Mouse (Mus musculus) embryonic facial prominence, embryonic 12.5 days (tissue): Measurements from ENCODE around the gene Dlg1. TPM values are rescaled to one million over a fixed set of nuclear protein-coding genes. Genes with fewer than 3 reads are reported as not detected.

Source experiments
- ATAC-seq: fragments of 200-750 bp; cut with Nextera tagmentation; 2 replicates; pipeline ENCODE4 v1.8.0; 2017; ENCODE audit not compliant: insufficient number of reproducible peaks, insufficient read depth, low FRiP score, low TSS enrichment
- H3K27ac ChIP-seq: fragments of 300-500 bp; sonication (generic); 2 replicates; pipeline ENCODE4 v1.5.1; 2016; ENCODE audit warnings: mild to moderate bottlenecking
- H3K27me3 ChIP-seq: fragments of 300-500 bp; sonication (generic); 2 replicates; pipeline ENCODE4 v1.6.1; 2016; ENCODE audit warnings: mild to moderate bottlenecking, moderate library complexity
- H3K36me3 ChIP-seq: fragments of 300-500 bp; sonication (generic); 2 replicates; pipeline ENCODE4 v1.6.1; 2016; ENCODE audit warnings: mild to moderate bottlenecking
- H3K4me1 ChIP-seq: fragments of 300-500 bp; sonication (generic); 2 replicates; pipeline ENCODE4 v1.6.1; 2016
- H3K4me2 ChIP-seq: fragments of 300-500 bp; sonication (generic); replicated peaks from 2 replicates; pipeline ENCODE4 v1.6.1; 2016; ENCODE audit warnings: mild to moderate bottlenecking, moderate library complexity
- H3K4me3 ChIP-seq: fragments of 300-500 bp; sonication (generic); 2 replicates; pipeline ENCODE4 v1.5.1; 2016; ENCODE audit warnings: mild to moderate bottlenecking
- H3K9ac ChIP-seq: fragments of 300-500 bp; sonication (generic); 2 replicates; pipeline ENCODE4 v1.6.1; 2016; ENCODE audit warnings: mild to moderate bottlenecking, moderate library complexity
- H3K9me3 ChIP-seq: fragments of 300-500 bp; sonication (generic); 2 replicates; pipeline ENCODE4 v1.6.1; 2016; ENCODE audit warnings: mild to moderate bottlenecking, moderate library complexity
- WGBS: fragments of 180-500 bp; shearing (Covaris S2); methylation state at CpG from one replicate; pipeline ENCODE4 v1.1.7; 2016; 5-methylcytosine and 5-hydroxymethylcytosine counted together
- polyA plus RNA-seq: library from polyadenylated mRNA; unstranded; fragments of >200 nt; fragmentation: Nextera tagmentation; extraction: Ambion mirVana; gene quantifications from 2 replicates; pipeline ENCODE4 v1.2.1, GENCODE M21; 2016

Dlg1 gene
- polyA plus RNA-seq, 1 experiment from 2014 or later, result 43.5 TPM

- H3K36me3 ChIP-seq, result peaks cover 8% of the 10 kb centered on the region; the same call in 1 of the 2 replicates
- no peak for ATAC-seq
- 71% methylated on average over 8 of the region's 8 CpGs for WGBS
- H3K27ac ChIP-seq, result no peak overlapping the region
- H3K9me3 ChIP-seq, result no peaks in the 10 kb centered on the region
- no peak overlapping the region for H3K4me3 ChIP-seq
- no peak overlapping the region for H3K9ac ChIP-seq
- H3K4me2 ChIP-seq, result no peak overlapping the region
- H3K4me1 ChIP-seq, result no peaks in the 10 kb centered on the region
- H3K27me3 ChIP-seq, result no peaks in the 10 kb centered on the region
Measured at GRCm38 (mm10) chr16:31740271-31740670, 77.0 kb downstream of the Dlg1 start.

- 65% methylated on average over 5 of the region's 5 CpGs for WGBS
- Histone ChIP-seq H3K27ac (no peak overlapping the region), H3K9me3 (no peaks in the 10 kb centered on the region), H3K4me3 (no peak overlapping the region), H3K27me3 (no peaks in the 10 kb centered on the region), H3K9ac (no peak overlapping the region), H3K4me2 (no peak overlapping the region), H3K36me3 (peaks cover 11% of the 10 kb centered on the region), H3K4me1 (no peaks in the 10 kb centered on the region)
- ATAC-seq, result no peak
Measured at GRCm38 (mm10) chr16:31740704-31741103, 77.5 kb downstream of the Dlg1 start.

GRCm38 (mm10) chr16:31750526-31750925, 87.3 kb downstream of the Dlg1 start:
- no peaks in the 10 kb centered on the region for H3K4me1 ChIP-seq

GRCm38 (mm10) chr16:31754172-31755025, 91.2 kb downstream of the Dlg1 start:
- ATAC-seq, result no peak
- Histone ChIP-seq H3K9ac (no peak overlapping the region), H3K27ac (peak overlapping the region; percentile 18; the same call in 1 of the 2 replicates), H3K9me3 (no peaks in the 10 kb centered on the region), H3K36me3 (no peaks in the 10 kb centered on the region), H3K4me2 (no peak overlapping the region), H3K4me1 (no peaks in the 10 kb centered on the region), H3K27me3 (no peaks in the 10 kb centered on the region), H3K4me3 (no peak overlapping the region)
- WGBS, result 71% methylated on average over 19 of the region's 19 CpGs

More at GRCm38 (mm10) chr16:31750526-31750925, 87.3 kb downstream of the Dlg1 start:
- H3K4me2 ChIP-seq, result no peak overlapping the region
- H3K9me3 ChIP-seq, result no peaks in the 10 kb centered on the region
- H3K9ac ChIP-seq, result no peak overlapping the region
- WGBS, result 79% methylated on average over 1 of the region's 1 CpGs
- peaks cover 4% of the 10 kb centered on the region; the same call in 1 of the 2 replicates for H3K36me3 ChIP-seq
- H3K27ac ChIP-seq, result no peak overlapping the region
- H3K4me3 ChIP-seq, result no peak overlapping the region
- ATAC-seq, result no peak
- H3K27me3 ChIP-seq, result no peaks in the 10 kb centered on the region

- H3K27me3 ChIP-seq, result no peaks in the 10 kb centered on the region
- no peak overlapping the region for H3K4me3 ChIP-seq
- no peaks in the 10 kb centered on the region for H3K9me3 ChIP-seq
- no peaks in the 10 kb centered on the region for H3K36me3 ChIP-seq
- H3K27ac ChIP-seq, result no peak overlapping the region
- H3K9ac ChIP-seq, result no peak overlapping the region
- H3K4me1 ChIP-seq, result no peaks in the 10 kb centered on the region
- WGBS, result 95% methylated on average over 1 of the region's 1 CpGs
- no peak overlapping the region for H3K4me2 ChIP-seq
- ATAC-seq, result no peak
Measured at GRCm38 (mm10) chr16:31755053-31755452, 91.8 kb downstream of the Dlg1 start.

- Histone ChIP-seq H3K4me2 (no peak overlapping the region), H3K9me3 (no peaks in the 10 kb centered on the region), H3K36me3 (no peaks in the 10 kb centered on the region), H3K27me3 (no peaks in the 10 kb centered on the region), H3K4me1 (no peaks in the 10 kb centered on the region), H3K27ac (no peak overlapping the region), H3K9ac (no peak overlapping the region), H3K4me3 (no peak overlapping the region)
- WGBS, result 85% methylated on average over 5 of the region's 5 CpGs
- ATAC-seq, result no peak
Measured at GRCm38 (mm10) chr16:31756436-31756835, 93.2 kb downstream of the Dlg1 start.

GRCm38 (mm10) chr16:31757606-31758005, 94.4 kb downstream of the Dlg1 start:
- no peaks in the 10 kb centered on the region for H3K9me3 ChIP-seq
- no peak overlapping the region for H3K4me2 ChIP-seq
- WGBS, result 87% methylated on average over 1 of the region's 1 CpGs
- H3K27ac ChIP-seq, result no peak overlapping the region
- H3K9ac ChIP-seq, result no peak overlapping the region
- no peaks in the 10 kb centered on the region for H3K27me3 ChIP-seq
- no peak for ATAC-seq
- no peaks in the 10 kb centered on the region for H3K36me3 ChIP-seq
- H3K4me3 ChIP-seq, result no peak overlapping the region
- no peaks in the 10 kb centered on the region for H3K4me1 ChIP-seq

GRCm38 (mm10) chr16:31759416-31759815, 96.2 kb downstream of the Dlg1 start:
- H3K9me3 ChIP-seq, result no peaks in the 10 kb centered on the region
- no peaks in the 10 kb centered on the region for H3K27me3 ChIP-seq
- no peaks in the 10 kb centered on the region for H3K36me3 ChIP-seq
- ATAC-seq, result no peak
- no peaks in the 10 kb centered on the region for H3K4me1 ChIP-seq
- no peak overlapping the region for H3K27ac ChIP-seq
- H3K4me2 ChIP-seq, result no peak overlapping the region
- no peak overlapping the region for H3K9ac ChIP-seq
- no peak overlapping the region for H3K4me3 ChIP-seq
- 65% methylated on average over 6 of the region's 6 CpGs for WGBS

- Histone ChIP-seq H3K9me3 (no peaks in the 10 kb centered on the region), H3K4me3 (no peak overlapping the region), H3K4me1 (no peaks in the 10 kb centered on the region), H3K27me3 (no peaks in the 10 kb centered on the region), H3K36me3 (no peaks in the 10 kb centered on the region), H3K27ac (no peak overlapping the region), H3K4me2 (no peak overlapping the region), H3K9ac (no peak overlapping the region)
- 97% methylated on average over 6 of the region's 6 CpGs for WGBS
- no peak for ATAC-seq
Measured at GRCm38 (mm10) chr16:31766298-31766697, 103.1 kb downstream of the Dlg1 start.

- Histone ChIP-seq H3K27ac (no peak overlapping the region), H3K4me3 (no peak overlapping the region), H3K4me1 (no peaks in the 10 kb centered on the region), H3K4me2 (no peak overlapping the region), H3K9me3 (no peaks in the 10 kb centered on the region), H3K9ac (no peak overlapping the region), H3K27me3 (no peaks in the 10 kb centered on the region), H3K36me3 (no peaks in the 10 kb centered on the region)
- 62% methylated on average over 3 of the region's 3 CpGs for WGBS
- ATAC-seq, result no peak
Measured at GRCm38 (mm10) chr16:31766715-31767114, 103.5 kb downstream of the Dlg1 start.

- WGBS, result 87% methylated on average over 10 of the region's 10 CpGs
- Histone ChIP-seq H3K9ac (no peak overlapping the region), H3K9me3 (no peaks in the 10 kb centered on the region), H3K27ac (no peak overlapping the region), H3K4me2 (no peak overlapping the region), H3K4me1 (no peaks in the 10 kb centered on the region), H3K4me3 (no peak overlapping the region), H3K27me3 (no peaks in the 10 kb centered on the region), H3K36me3 (no peaks in the 10 kb centered on the region)
- no peak for ATAC-seq
Measured at GRCm38 (mm10) chr16:31775924-31776323, 112.7 kb downstream of the Dlg1 start.

- no peak overlapping the region for H3K4me2 ChIP-seq
- no peaks in the 10 kb centered on the region for H3K27me3 ChIP-seq
- no peaks in the 10 kb centered on the region for H3K9me3 ChIP-seq
- no peaks in the 10 kb centered on the region for H3K4me1 ChIP-seq
- no peaks in the 10 kb centered on the region for H3K36me3 ChIP-seq
- H3K9ac ChIP-seq, result no peak overlapping the region
- no peak for ATAC-seq
- H3K4me3 ChIP-seq, result no peak overlapping the region
- no peak overlapping the region for H3K27ac ChIP-seq
- WGBS, result 65% methylated on average over 6 of the region's 6 CpGs
Measured at GRCm38 (mm10) chr16:31781015-31781414, 117.8 kb downstream of the Dlg1 start.
